ENCODE assay signal across 19 mouse cellular contexts in genomic region chr2:146724142-146724679, GRCm38 (mm10).
DNase-seq lines count a peak whose midpoint lies in the region; ATAC-seq lines count a peak whose summit lies in the region.
"Had no signal": no experiment of that assay in that cellular context is flagged by ENCODE, and none has a peak within 500 bp of the region (broad histone marks: within the 10 kb centered on the region; RNA-seq: fewer than 3 reads in every experiment).

No protein-coding gene starts in this region.

- H3K4me1 ChIP-seq in hindbrain, embryonic 11.5 days (replicated peaks; ENCODE audit: control insufficient read depth, insufficient read depth, low read length) = no peaks in the 10 kb centered on the region; the same call in 1 of the 2 replicates
- peaks cover 56% of the 10 kb centered on the region for H3K4me1 ChIP-seq in hindbrain, embryonic 10.5 days (replicated peaks)
- H3K4me1 ChIP-seq in forebrain, embryonic 16.5 days (replicated peaks; ENCODE audit: control insufficient read depth, insufficient read depth, low read length) = peaks cover 25% of the 10 kb centered on the region
- H3K4me1 ChIP-seq in midbrain, embryonic 12.5 days = peaks cover 46% of the 10 kb centered on the region
- H3K4me1 ChIP-seq: heart, embryonic 10.5 days; intestine, embryonic 15.5 days; kidney, embryonic 15.5 days had no signal

- WGBS in hindbrain, embryonic 11.5 days = 52% methylated on average over 10 of the region's 10 CpGs
- 62% methylated on average over 10 of the region's 10 CpGs for WGBS in hindbrain, embryonic 10.5 days
- WGBS in forebrain, embryonic 16.5 days = 12% methylated on average over 10 of the region's 10 CpGs
- 31% methylated on average over 10 of the region's 10 CpGs for WGBS in midbrain, embryonic 12.5 days

- intact Hi-C loops in heart, postnatal 25 days (cut with DNase I) = no loop called here

- ATAC-seq in hindbrain, embryonic 11.5 days (ENCODE audit: low FRiP score) = peak; percentile 55
- peak; percentile 71; the same call in 1 of the 2 replicates for ATAC-seq in forebrain, embryonic 16.5 days
- peak; percentile 66 for ATAC-seq in midbrain, embryonic 12.5 days (ENCODE audit: low FRiP score, low read depth)
- ATAC-seq: intestine, embryonic 15.5 days had no signal

- peak; percentile 20 for DNase-seq in hindbrain, embryonic 11.5 days (ENCODE audit: low spot score)
- DNase-seq in hindbrain, embryonic 10.5 days (ENCODE audit: low spot score) = no peak
- DNase-seq in retina, postnatal 1 day = peak; percentile 61
- no peak for DNase-seq in lung, postnatal 25 days (ENCODE audit: low spot score)
- no peak for DNase-seq in heart, postnatal 25 days (ENCODE audit: low spot score)
- DNase-seq: cerebellum, adult 11-12 months; cerebellum, postnatal 36 days; gastrocnemius, postnatal 36 days; heart, postnatal 14 days; lung, adult 18-20 months; thymus, postnatal 25 days had no signal

- H3K27me3 ChIP-seq in hindbrain, embryonic 11.5 days (ENCODE audit: control insufficient read depth, insufficient read depth, low read length) = no peaks in the 10 kb centered on the region
- H3K27me3 ChIP-seq in hindbrain, embryonic 10.5 days (ENCODE audit: insufficient read depth, poor library complexity, severe bottlenecking) = peaks cover 61% of the 10 kb centered on the region
- peaks cover 9% of the 10 kb centered on the region; the same call in 1 of the 2 replicates for H3K27me3 ChIP-seq in forebrain, embryonic 16.5 days (replicated peaks; ENCODE audit: control insufficient read depth, insufficient read depth, low read length)
- peaks cover 41% of the 10 kb centered on the region for H3K27me3 ChIP-seq in midbrain, embryonic 12.5 days
- H3K27me3 ChIP-seq: CH12.LX; intestine, embryonic 15.5 days; kidney, embryonic 15.5 days had no signal

- H3K36me3 ChIP-seq in hindbrain, embryonic 11.5 days (ENCODE audit: control insufficient read depth, insufficient read depth, low read length) = no peaks in the 10 kb centered on the region
- no peaks in the 10 kb centered on the region for H3K36me3 ChIP-seq in hindbrain, embryonic 10.5 days
- no peaks in the 10 kb centered on the region for H3K36me3 ChIP-seq in forebrain, embryonic 16.5 days (ENCODE audit: control insufficient read depth, insufficient read depth)
- H3K36me3 ChIP-seq in midbrain, embryonic 12.5 days = no peaks in the 10 kb centered on the region
- H3K36me3 ChIP-seq: heart, embryonic 10.5 days; intestine, embryonic 15.5 days; kidney, embryonic 15.5 days had no signal

- H3K27ac ChIP-seq in hindbrain, embryonic 11.5 days (ENCODE audit: low read depth, low read length) = no peak overlapping the region
- H3K27ac ChIP-seq in hindbrain, embryonic 10.5 days = no peak overlapping the region
- H3K27ac ChIP-seq in forebrain, embryonic 16.5 days (ENCODE audit: low read length) = 0 out of 2 replicates have a peak overlapping the region, but pooled peaks have one; percentile 14
- H3K27ac ChIP-seq in midbrain, embryonic 12.5 days (replicated peaks) = peak overlapping the region; percentile 82
- H3K27ac ChIP-seq: heart, embryonic 10.5 days; intestine, embryonic 15.5 days; kidney, embryonic 15.5 days; macrophage had no signal

- H3K4me3 ChIP-seq in hindbrain, embryonic 11.5 days (ENCODE audit: low read depth, low read length) = no peak overlapping the region
- H3K4me3 ChIP-seq in hindbrain, embryonic 10.5 days = no peak overlapping the region
- no peak overlapping the region for H3K4me3 ChIP-seq in forebrain, embryonic 16.5 days (replicated peaks; ENCODE audit: low read length)
- H3K4me3 ChIP-seq in midbrain, embryonic 12.5 days = no peak overlapping the region
- H3K4me3 ChIP-seq: erythroblast, embryonic 14.5 days; heart, embryonic 10.5 days; intestine, embryonic 15.5 days; kidney, embryonic 15.5 days had no signal

- no peaks in the 10 kb centered on the region for H3K9me3 ChIP-seq in hindbrain, embryonic 11.5 days (ENCODE audit: control insufficient read depth, low read length)
- no peaks in the 10 kb centered on the region for H3K9me3 ChIP-seq in hindbrain, embryonic 10.5 days
- no peaks in the 10 kb centered on the region for H3K9me3 ChIP-seq in forebrain, embryonic 16.5 days (ENCODE audit: control insufficient read depth, low read length)
- no peaks in the 10 kb centered on the region for H3K9me3 ChIP-seq in midbrain, embryonic 12.5 days
- H3K9me3 ChIP-seq: heart, embryonic 10.5 days; intestine, embryonic 15.5 days; kidney, embryonic 15.5 days had no signal

- no peak overlapping the region for H3K9ac ChIP-seq in hindbrain, embryonic 11.5 days (ENCODE audit: low read depth, low read length)
- no peak overlapping the region for H3K9ac ChIP-seq in forebrain, embryonic 16.5 days (replicated peaks; ENCODE audit: low read depth, low read length)
- no peak overlapping the region for H3K9ac ChIP-seq in midbrain, embryonic 12.5 days (replicated peaks)
- H3K9ac ChIP-seq: intestine, embryonic 15.5 days; kidney, embryonic 15.5 days had no signal

- H3K4me2 ChIP-seq in hindbrain, embryonic 11.5 days (replicated peaks; ENCODE audit: low read depth, low read length) = no peak overlapping the region
- H3K4me2 ChIP-seq in forebrain, embryonic 16.5 days (ENCODE audit: low read length) = no peak overlapping the region
- peak overlapping the region; percentile 2; the same call in 1 of the 2 replicates for H3K4me2 ChIP-seq in midbrain, embryonic 12.5 days (replicated peaks)
- H3K4me2 ChIP-seq: intestine, embryonic 15.5 days; kidney, embryonic 15.5 days had no signal

Comparison
In these comparisons a context has a peak if more than half of its experiments do, and no peak if none do; other contexts are left out.
1. DNase-seq: peak in hindbrain, embryonic 11.5 days (single experiment) and retina, postnatal 1 day (single experiment); none in hindbrain, embryonic 10.5 days (single experiment), lung, postnatal 25 days (single experiment) and heart, postnatal 25 days (single experiment).
2. H3K27ac ChIP-seq: peak in forebrain, embryonic 16.5 days (single experiment) and midbrain, embryonic 12.5 days (single experiment); none in hindbrain, embryonic 11.5 days (single experiment) and hindbrain, embryonic 10.5 days (single experiment).
3. Peak in every context shown above with its lines, with median percentiles within 50 percentile points of each other: ATAC-seq.